28 mouse cellular contexts compared by ENCODE assay signal in genomic region chr15:10720188-10720587, GRCm38 (mm10). TPM values are rescaled to one million over a fixed set of nuclear protein-coding genes. Genes with fewer than 3 reads are reported as not detected.
DNase-seq lines count a peak whose midpoint lies in the region; ATAC-seq lines count a peak whose summit lies in the region.
"Had no signal": no experiment of that assay in that cellular context is flagged by ENCODE, and none has a peak within 500 bp of the region (broad histone marks: within the 10 kb centered on the region; RNA-seq: fewer than 3 reads in every experiment).

No protein-coding gene starts in this region.

- no peak for ATAC-seq in embryonic facial prominence, embryonic 12.5 days (ENCODE audit: insufficient number of reproducible peaks, insufficient read depth, low FRiP score, low TSS enrichment)
- no peak for ATAC-seq in lung, embryonic 15.5 days (ENCODE audit: borderline replicate concordance, extremely low read depth, low FRiP score, low TSS enrichment)
- peak; percentile 26; the same call in 1 of the 2 replicates for ATAC-seq in lung, embryonic 16.5 days (ENCODE audit: low read depth)
- ATAC-seq: forebrain, embryonic 14.5 days; intestine, embryonic 16.5 days had no signal

- H3K4me3 ChIP-seq in embryonic facial prominence, embryonic 12.5 days = no peak overlapping the region
- no peak overlapping the region for H3K4me3 ChIP-seq in embryonic facial prominence, embryonic 10.5 days
- no peak overlapping the region for H3K4me3 ChIP-seq in lung, embryonic 15.5 days
- H3K4me3 ChIP-seq in lung, embryonic 16.5 days (ENCODE audit: low read length) = no peak overlapping the region
- H3K4me3 ChIP-seq: heart, embryonic 12.5 days; hindbrain, embryonic 13.5 days; left cerebral cortex, adult 2 months; limb, embryonic 12.5 days; liver, embryonic 15.5 days; midbrain, embryonic 10.5 days; myocyte; neural tube, embryonic 12.5 days had no signal

- H3K4me2 ChIP-seq in embryonic facial prominence, embryonic 12.5 days (replicated peaks) = no peak overlapping the region
- peak overlapping the region; percentile 16 for H3K4me2 ChIP-seq in lung, embryonic 15.5 days
- no peak overlapping the region for H3K4me2 ChIP-seq in lung, embryonic 16.5 days (ENCODE audit: low read depth, low read length)
- H3K4me2 ChIP-seq: heart, embryonic 12.5 days; hindbrain, embryonic 13.5 days; limb, embryonic 12.5 days; liver, embryonic 15.5 days; neural tube, embryonic 12.5 days had no signal

- H3K9me3 ChIP-seq in embryonic facial prominence, embryonic 12.5 days = no peaks in the 10 kb centered on the region
- 0 out of 2 replicates have a peak, but pooled peaks cover 3% of the 10 kb centered on the region for H3K9me3 ChIP-seq in embryonic facial prominence, embryonic 10.5 days
- no peaks in the 10 kb centered on the region for H3K9me3 ChIP-seq in lung, embryonic 15.5 days
- H3K9me3 ChIP-seq in lung, embryonic 16.5 days (ENCODE audit: control insufficient read depth, low read length) = no peaks in the 10 kb centered on the region
- H3K9me3 ChIP-seq: G1E; hindbrain, embryonic 13.5 days; liver, embryonic 15.5 days; neural tube, embryonic 12.5 days had no signal

- 82% methylated on average over 11 of the region's 11 CpGs for WGBS in embryonic facial prominence, embryonic 12.5 days
- WGBS in embryonic facial prominence, embryonic 10.5 days = 89% methylated on average over 11 of the region's 11 CpGs
- 54% methylated on average over 11 of the region's 11 CpGs for WGBS in lung, embryonic 15.5 days
- 51% methylated on average over 11 of the region's 11 CpGs for WGBS in lung, embryonic 16.5 days

- H3K27ac ChIP-seq in embryonic facial prominence, embryonic 12.5 days = 0 out of 2 replicates have a peak overlapping the region, but pooled peaks have one; percentile 41
- no peak overlapping the region for H3K27ac ChIP-seq in embryonic facial prominence, embryonic 10.5 days (replicated peaks)
- H3K27ac ChIP-seq in lung, embryonic 15.5 days = peak overlapping the region; percentile 89
- peak overlapping the region; percentile 97 for H3K27ac ChIP-seq in lung, embryonic 16.5 days (ENCODE audit: low read length)
- H3K27ac ChIP-seq: hindbrain, embryonic 13.5 days; left cerebral cortex, adult 2 months; limb, embryonic 12.5 days; liver, embryonic 15.5 days; neural tube, embryonic 12.5 days had no signal

- no peak overlapping the region for H3K9ac ChIP-seq in embryonic facial prominence, embryonic 12.5 days
- H3K9ac ChIP-seq in lung, embryonic 15.5 days = no peak overlapping the region
- no peak overlapping the region for H3K9ac ChIP-seq in lung, embryonic 16.5 days (ENCODE audit: low read length)
- H3K9ac ChIP-seq: heart, embryonic 12.5 days; hindbrain, embryonic 13.5 days; limb, embryonic 12.5 days; liver, embryonic 15.5 days; neural tube, embryonic 12.5 days had no signal

- DNase-seq in embryonic facial prominence, embryonic 10.5 days (ENCODE audit: low spot score) = no peak
- DNase-seq in lung, postnatal 10 days = no peak
- DNase-seq in adrenal gland, postnatal 25 days = no peak
- DNase-seq in ovary, postnatal 10 days (ENCODE audit: low spot score) = no peak
- DNase-seq: adrenal gland, postnatal 14 days; cerebellum, adult 18-20 months; cerebellum, postnatal 10 days; gastrocnemius, postnatal 25 days; heart, adult 18-20 months; heart, postnatal 4 days; kidney, adult 9 months; kidney, postnatal 14 days; layer of hippocampus, adult 9-11 months had no signal

- no peaks in the 10 kb centered on the region for H3K27me3 ChIP-seq in embryonic facial prominence, embryonic 12.5 days
- H3K27me3 ChIP-seq in embryonic facial prominence, embryonic 10.5 days (replicated peaks; ENCODE audit: low read depth, poor library complexity, severe bottlenecking) = no peaks in the 10 kb centered on the region
- no peaks in the 10 kb centered on the region for H3K27me3 ChIP-seq in lung, embryonic 15.5 days
- no peaks in the 10 kb centered on the region for H3K27me3 ChIP-seq in lung, embryonic 16.5 days (ENCODE audit: control insufficient read depth, insufficient read depth, low read depth, low read length)
- H3K27me3 ChIP-seq: CH12.LX; limb, embryonic 12.5 days; neural tube, embryonic 12.5 days had no signal

- H3K36me3 ChIP-seq in embryonic facial prominence, embryonic 12.5 days = no peaks in the 10 kb centered on the region
- 0 out of 2 replicates have a peak, but pooled peaks cover 3% of the 10 kb centered on the region for H3K36me3 ChIP-seq in embryonic facial prominence, embryonic 10.5 days (replicated peaks)
- no peaks in the 10 kb centered on the region for H3K36me3 ChIP-seq in lung, embryonic 15.5 days
- no peaks in the 10 kb centered on the region for H3K36me3 ChIP-seq in lung, embryonic 16.5 days (ENCODE audit: control insufficient read depth, insufficient read depth, low read length)
- H3K36me3 ChIP-seq: G1E; heart, embryonic 12.5 days; hindbrain, embryonic 13.5 days; neural tube, embryonic 12.5 days had no signal

- peaks cover 21% of the 10 kb centered on the region for H3K4me1 ChIP-seq in embryonic facial prominence, embryonic 12.5 days
- H3K4me1 ChIP-seq in embryonic facial prominence, embryonic 10.5 days = peaks cover 29% of the 10 kb centered on the region
- peaks cover 36% of the 10 kb centered on the region for H3K4me1 ChIP-seq in lung, embryonic 15.5 days
- peaks cover 24% of the 10 kb centered on the region for H3K4me1 ChIP-seq in lung, embryonic 16.5 days (replicated peaks; ENCODE audit: control insufficient read depth, insufficient read depth, low read length)

RNA-seq across cellular contexts. Expression of gene Rai14, which starts 5.8 kb away (rescaled TPM):
- 85.6 and 89.7 TPM in 2 replicates for polyA plus RNA-seq in embryonic facial prominence, embryonic 12.5 days (2016; fragmentation: Nextera tagmentation; extraction: Ambion mirVana)
- 73.2 and 75.8 TPM in 2 replicates for polyA plus RNA-seq in embryonic facial prominence, embryonic 10.5 days (2016; fragmentation: Nextera tagmentation; extraction: Ambion mirVana)
- polyA plus RNA-seq in lung, embryonic 15.5 days (2015; fragmentation: Nextera tagmentation; extraction: Ambion mirVana) = 60.5 and 69.9 TPM in 2 replicates
- 80.9 and 84.2 TPM in 2 replicates for polyA plus RNA-seq in lung, embryonic 16.5 days (2015; fragmentation: Nextera tagmentation; extraction: Ambion mirVana)
- 23.6 and 25.7 TPM in 2 replicates for total RNA-seq in adrenal gland, postnatal 25 days (2021)
- polyA plus RNA-seq: G1E had no signal
